ENCODE assay signal across 8 mouse cellular contexts in genomic region chr9:50693631-50694030, GRCm38 (mm10). TPM values are rescaled to one million over a fixed set of nuclear protein-coding genes. Genes with fewer than 3 reads are reported as not detected.
DNase-seq lines count a peak whose midpoint lies in the region; ATAC-seq and TF ChIP-seq lines count a peak whose summit lies in the region.

No protein-coding gene starts in this region.

- peaks cover 20% of the 10 kb centered on the region for H3K36me3 ChIP-seq in midbrain, postnatal 0 days (ENCODE audit: insufficient read depth, low read length)

- H3K9ac ChIP-seq in midbrain, postnatal 0 days (replicated peaks; ENCODE audit: low read length, poor library complexity, severe bottlenecking) = no peak overlapping the region

- H3K4me1 ChIP-seq in midbrain, postnatal 0 days (ENCODE audit: insufficient read depth, low read length) = peaks cover 6% of the 10 kb centered on the region; the same call in 1 of the 2 replicates

- no peak overlapping the region for H3K4me2 ChIP-seq in midbrain, postnatal 0 days (ENCODE audit: low read depth, low read length, poor library complexity, severe bottlenecking)

- WGBS in midbrain, postnatal 0 days = 23% methylated on average over 10 of the region's 10 CpGs

- H3K27ac ChIP-seq in midbrain, postnatal 0 days (ENCODE audit: low read depth, low read length) = no peak overlapping the region

- ATAC-seq in midbrain, postnatal 0 days (ENCODE audit: low FRiP score) = 0 out of 2 replicates have a peak, but pooled peaks have one; percentile 35

- intact Hi-C loops in left cerebral cortex, postnatal 4 days (cut with DNase I) = no loop called here

- H3K27me3 ChIP-seq in midbrain, postnatal 0 days (ENCODE audit: insufficient read depth, low read length) = no peaks in the 10 kb centered on the region

- peak; percentile 19 for DNase-seq in gastrocnemius, postnatal 10 days
- no peak for DNase-seq in gastrocnemius, postnatal 4 days (ENCODE audit: low spot score in 2 of 2)
- peak; percentile 53 for DNase-seq in CD4-positive helper T cell, adult 2 months (ENCODE audit: low read depth, low spot score)
- DNase-seq in c-Kit-positive CD71-positive TER-119-positive erythroid progenitor cells, embryonic 14.5 days (ENCODE audit: low spot score) = peak; percentile 9
- peak; percentile 57 for DNase-seq in heart, postnatal 4 days
- peak; percentile 54 for DNase-seq in left cerebral cortex, postnatal 4 days
- DNase-seq in midbrain, postnatal 0 days (ENCODE audit: low spot score) = peak; percentile 58
- peak; percentile 32 to 37 for DNase-seq in urinary bladder, postnatal 36 days (ENCODE audit: low spot score in 2 of 2)

- peak; percentile 80 for TF ChIP-seq CTCF in midbrain, postnatal 0 days (IDR thresholded peaks at IDR 0.05)

- H3K4me3 ChIP-seq in midbrain, postnatal 0 days (ENCODE audit: low read depth, low read length) = no peak overlapping the region

- no peaks in the 10 kb centered on the region for H3K9me3 ChIP-seq in midbrain, postnatal 0 days (ENCODE audit: low read length)

RNA-seq across cellular contexts. Expression of gene Dlat, which starts 34.1 kb away (rescaled TPM):
- 100 to 1,000 TPM; 196 to 235 TPM for total RNA-seq in gastrocnemius, postnatal 10 days (2021)
- total RNA-seq in gastrocnemius, postnatal 4 days (2021) = 100 to 1,000 TPM; 148 to 161 TPM
- total RNA-seq in heart, postnatal 4 days (2021) = 100 to 1,000 TPM; 278 to 283 TPM
- 10 to 100 TPM; 73.7 to 79.4 TPM for total RNA-seq in left cerebral cortex, postnatal 4 days (2021)
- 67.4 and 70.3 TPM in 2 replicates for total RNA-seq in midbrain, postnatal 0 days (2014; rRNA removed)
- polyA plus RNA-seq in midbrain, postnatal 0 days (2015; fragmentation: Nextera tagmentation; extraction: Ambion mirVana) = 58.7 and 59.1 TPM in 2 replicates

RNA-seq across cellular contexts. Expression of gene Dixdc1, which starts 45.7 kb away (rescaled TPM):
- total RNA-seq in gastrocnemius, postnatal 10 days (2021) = 1 to 10 TPM; 6.2 to 9.3 TPM
- 10 to 100 TPM; 12.6 to 14.8 TPM for total RNA-seq in gastrocnemius, postnatal 4 days (2021)
- 10 to 100 TPM in 1 of 2 experiments, 1 to 10 TPM in 1; 9.9 to 10.1 TPM for total RNA-seq in heart, postnatal 4 days (2021)
- 10 to 100 TPM; 65.3 to 66.0 TPM for total RNA-seq in left cerebral cortex, postnatal 4 days (2021)
- 33.3 and 52.6 TPM in 2 replicates for total RNA-seq in midbrain, postnatal 0 days (2014; rRNA removed)
- 26.1 and 28.6 TPM in 2 replicates for polyA plus RNA-seq in midbrain, postnatal 0 days (2015; fragmentation: Nextera tagmentation; extraction: Ambion mirVana)

RNA-seq across cellular contexts. Expression of gene 2310030G06Rik, which starts 52.7 kb away (rescaled TPM):
- total RNA-seq in gastrocnemius, postnatal 10 days (2021) = 1 to 10 TPM; 1.8 to 2.2 TPM
- 1 to 10 TPM; 2.1 to 2.2 TPM for total RNA-seq in gastrocnemius, postnatal 4 days (2021)
- total RNA-seq in heart, postnatal 4 days (2021) = 1 to 10 TPM; 5.2 to 6.3 TPM
- total RNA-seq in left cerebral cortex, postnatal 4 days (2021) = 1 to 10 TPM; 1.8 to 2.0 TPM
- 1.3 and 1.5 TPM in 2 replicates for total RNA-seq in midbrain, postnatal 0 days (2014; rRNA removed)
- polyA plus RNA-seq in midbrain, postnatal 0 days (2015; fragmentation: Nextera tagmentation; extraction: Ambion mirVana) = 2.9 and 3.3 TPM in 2 replicates

RNA-seq across cellular contexts. Expression of gene Cryab, which starts 57.5 kb away (rescaled TPM):
- 100 to 1,000 TPM; 667 to 687 TPM for total RNA-seq in gastrocnemius, postnatal 10 days (2021)
- total RNA-seq in gastrocnemius, postnatal 4 days (2021) = 100 to 1,000 TPM; 649 to 722 TPM
- total RNA-seq in heart, postnatal 4 days (2021) = 1,000 to 10,000 TPM; 1,184 to 1,197 TPM
- 10 to 100 TPM; 39.1 to 40.9 TPM for total RNA-seq in left cerebral cortex, postnatal 4 days (2021)
- 6.2 and 11.3 TPM in 2 replicates for total RNA-seq in midbrain, postnatal 0 days (2014; rRNA removed)
- polyA plus RNA-seq in midbrain, postnatal 0 days (2015; fragmentation: Nextera tagmentation; extraction: Ambion mirVana) = 18.7 and 19.7 TPM in 2 replicates

RNA-seq across cellular contexts. Expression of gene Hspb2, which starts 58.5 kb away (rescaled TPM):
- 100 to 1,000 TPM; 120 to 128 TPM for total RNA-seq in gastrocnemius, postnatal 10 days (2021)
- 100 to 1,000 TPM; 135 to 140 TPM for total RNA-seq in gastrocnemius, postnatal 4 days (2021)
- 100 to 1,000 TPM; 130 to 150 TPM for total RNA-seq in heart, postnatal 4 days (2021)
- total RNA-seq in left cerebral cortex, postnatal 4 days (2021) = 1 to 10 TPM; 1.0 to 1.3 TPM
- total RNA-seq in midbrain, postnatal 0 days (2014; rRNA removed) = 1.1 and 5.2 TPM in 2 replicates
- 2.5 and 2.6 TPM in 2 replicates for polyA plus RNA-seq in midbrain, postnatal 0 days (2015; fragmentation: Nextera tagmentation; extraction: Ambion mirVana)

Comparison
In these comparisons a context has a peak if more than half of its experiments do, and no peak if none do; other contexts are left out.
1. DNase-seq: peak in gastrocnemius, postnatal 10 days (single experiment), CD4-positive helper T cell, adult 2 months (single experiment), c-Kit-positive CD71-positive TER-119-positive erythroid progenitor cells, embryonic 14.5 days (single experiment), heart, postnatal 4 days (single experiment), left cerebral cortex, postnatal 4 days (single experiment), midbrain, postnatal 0 days (single experiment) and urinary bladder, postnatal 36 days (2 of 2); none in gastrocnemius, postnatal 4 days (0 of 2).